Mouse (Mus musculus): ENCODE measurements around the gene Tnnc1. TPM values are rescaled to one million over a fixed set of nuclear protein-coding genes. Genes with fewer than 3 reads are reported as not detected.

Tnnc1 gene
- polyA plus RNA-seq, 2 experiments from 2014 or later = not detected

GRCm38 (mm10) chr14:31186656-31187055 is 21.5 kb upstream of the Tnnc1 start:
- ATAC-seq = no peak

- no peak for ATAC-seq
Observed at GRCm38 (mm10) chr14:31188771-31189181, 19.3 kb upstream of the Tnnc1 start.

- ATAC-seq = no peak
Observed at GRCm38 (mm10) chr14:31189348-31189747, 18.8 kb upstream of the Tnnc1 start.

GRCm38 (mm10) chr14:31191936-31192335 is 16.2 kb upstream of the Tnnc1 start:
- ATAC-seq = no peak

- no peak for ATAC-seq
Observed at GRCm38 (mm10) chr14:31193791-31194190, 14.3 kb upstream of the Tnnc1 start.

- ATAC-seq = peak; percentile 56
Observed at GRCm38 (mm10) chr14:31194441-31194840, 13.7 kb upstream of the Tnnc1 start.

GRCm38 (mm10) chr14:31194891-31195513 is 13.1 kb upstream of the Tnnc1 start:
- ATAC-seq = peak; percentile 64

GRCm38 (mm10) chr14:31195521-31195920 is 12.6 kb upstream of the Tnnc1 start:
- ATAC-seq = no peak

- peak; percentile 39 for ATAC-seq
Observed at GRCm38 (mm10) chr14:31195968-31196367, 12.1 kb upstream of the Tnnc1 start.

- peak; percentile 66 for ATAC-seq
Observed at GRCm38 (mm10) chr14:31197547-31198516, 10.3 kb upstream of the Tnnc1 start.

GRCm38 (mm10) chr14:31199599-31199998 is 8.5 kb upstream of the Tnnc1 start:
- no peak for ATAC-seq

GRCm38 (mm10) chr14:31200038-31200437 is 8.1 kb upstream of the Tnnc1 start:
- no peak for ATAC-seq

- ATAC-seq = no peak
Observed at GRCm38 (mm10) chr14:31204844-31205243, 3.3 kb upstream of the Tnnc1 start.

- ATAC-seq = no peak
Observed at GRCm38 (mm10) chr14:31205244-31205561, 2.9 kb upstream of the Tnnc1 start.

- peak; percentile 34 for ATAC-seq
Observed at GRCm38 (mm10) chr14:31205562-31206467, 2.3 kb upstream of the Tnnc1 start.

GRCm38 (mm10) chr14:31206472-31206981 is 1.6 kb upstream of the Tnnc1 start:
- ATAC-seq = peak; percentile 83

GRCm38 (mm10) chr14:31207070-31207830 is 862 bp upstream of the Tnnc1 start:
- peak; percentile 49 for ATAC-seq

- no peak for ATAC-seq
Observed at GRCm38 (mm10) chr14:31209133-31209557, 1.0 kb downstream of the Tnnc1 start.

- no peak for ATAC-seq
Observed at GRCm38 (mm10) chr14:31211854-31212253, 3.7 kb downstream of the Tnnc1 start.

- no peak for ATAC-seq
Observed at GRCm38 (mm10) chr14:31212499-31212898, 4.4 kb downstream of the Tnnc1 start.

GRCm38 (mm10) chr14:31213868-31214267 is 5.8 kb downstream of the Tnnc1 start:
- ATAC-seq = no peak

- no peak for ATAC-seq
Observed at GRCm38 (mm10) chr14:31214684-31215083, 6.6 kb downstream of the Tnnc1 start.
